Mouse (Mus musculus) lung, embryonic 14.5 days (tissue): ENCODE data around the gene Spindoc. TPM values are rescaled to one million over a fixed set of nuclear protein-coding genes. Genes with fewer than 3 reads are reported as not detected.
A peak's percentile ranks its signal among the peaks of the same experiment; 100 is the strongest.

Experiments
- ATAC-seq: fragments of 200-750 bp; cut with Nextera tagmentation; 2 replicates; pipeline ENCODE4 v1.8.0; 2017; ENCODE audit warnings: mild to moderate bottlenecking, moderate TSS enrichment, moderate library complexity; ENCODE audit not compliant: insufficient read depth
- DNase-seq: peaks from one replicate; pipeline ENCODE4 v3.0.0-alpha.2; 2015
- H3K27ac ChIP-seq: fragments of 300-500 bp; sonication (generic); 2 replicates; pipeline ENCODE4 v1.5.1; 2014; ENCODE audit warnings: low read depth, mild to moderate bottlenecking, moderate library complexity
- H3K27me3 ChIP-seq: fragments of 300-500 bp; sonication (generic); 2 replicates; pipeline ENCODE4 v1.6.1; 2014; ENCODE audit warnings: low read length, control low read depth; ENCODE audit not compliant: insufficient read depth
- H3K36me3 ChIP-seq: fragments of 300-500 bp; sonication (generic); 2 replicates; pipeline ENCODE4 v1.6.1; 2014; ENCODE audit warnings: control low read depth; ENCODE audit not compliant: insufficient read depth
- H3K4me1 ChIP-seq: fragments of 300-500 bp; sonication (generic); 2 replicates; pipeline ENCODE4 v1.6.1; 2014; ENCODE audit warnings: antibody characterized with exemption, control low read depth; ENCODE audit not compliant: insufficient read depth
- H3K4me2 ChIP-seq: fragments of 300-500 bp; sonication (generic); 2 replicates; pipeline ENCODE4 v1.6.1; 2014; ENCODE audit warnings: mild to moderate bottlenecking
- H3K4me3 ChIP-seq: fragments of 300-500 bp; sonication (generic); 2 replicates; pipeline ENCODE4 v1.5.1; 2014; ENCODE audit warnings: low read depth, low read length
- H3K9ac ChIP-seq: fragments of 300-500 bp; sonication (generic); 2 replicates; pipeline ENCODE4 v1.6.1; 2014
- H3K9me3 ChIP-seq: fragments of 300-500 bp; sonication (generic); 2 replicates; pipeline ENCODE4 v1.6.1; 2016; ENCODE audit warnings: low read depth, low read length, control low read depth
- CTCF ChIP-seq: IDR thresholded peaks from 2 replicates; pipeline ENCODE4 v1.5.1; 2016; ENCODE audit warnings: antibody characterized with exemption, low read depth
- WGBS: fragments of 180-500 bp; shearing (Covaris S2); extraction: QIAGEN DNeasy Blood & Tissue Kit; methylation state at CpG from one replicate; pipeline ENCODE4 v1.1.7; 2014; 5-methylcytosine and 5-hydroxymethylcytosine counted together
- polyA plus RNA-seq: library from polyadenylated mRNA; unstranded; fragments of >200 nt; fragmentation: Nextera tagmentation; extraction: Ambion mirVana; gene quantifications from 2 replicates; pipeline ENCODE4 v1.2.1, GENCODE M21; 2014

The Spindoc gene
- polyA plus RNA-seq, 1 experiment from 2014 or later: 26.8 TPM

- TF ChIP-seq CTCF: no peak
- Histone ChIP-seq H3K27me3 (no peaks in the 10 kb centered on the region), H3K27ac (no peak overlapping the region), H3K4me3 (no peak overlapping the region), H3K9ac (no peak overlapping the region), H3K4me1 (no peaks in the 10 kb centered on the region), H3K9me3 (no peaks in the 10 kb centered on the region), H3K4me2 (no peak overlapping the region), H3K36me3 (peaks cover 1% of the 10 kb centered on the region; the same call in 1 of the 2 replicates)
- no peak for ATAC-seq
- no peak for DNase-seq
- 86% methylated on average over 3 of the region's 3 CpGs for WGBS
These were observed 61.4 kb downstream of the Spindoc start for GRCm38 (mm10) chr19:7321391-7321790.

GRCm38 (mm10) chr19:7320181-7320580 lies 62.6 kb downstream of the Spindoc start:
- Histone ChIP-seq H3K36me3 (no peaks in the 10 kb centered on the region), H3K9ac (no peak overlapping the region), H3K27ac (no peak overlapping the region), H3K4me2 (no peak overlapping the region), H3K4me3 (no peak overlapping the region), H3K27me3 (no peaks in the 10 kb centered on the region), H3K4me1 (no peaks in the 10 kb centered on the region), H3K9me3 (no peaks in the 10 kb centered on the region)
- DNase-seq (no peak), ATAC-seq (no peak)
- TF ChIP-seq CTCF: no peak
- 51% methylated on average over 2 of the region's 2 CpGs for WGBS

- no peaks in the 10 kb centered on the region for H3K4me1 ChIP-seq
- 86% methylated on average over 4 of the region's 4 CpGs for WGBS
- H3K9me3 ChIP-seq: no peaks in the 10 kb centered on the region
- no peak overlapping the region for H3K4me3 ChIP-seq
- H3K27ac ChIP-seq: no peak overlapping the region
- ATAC-seq (no peak), DNase-seq (no peak)
- H3K36me3 ChIP-seq: no peaks in the 10 kb centered on the region
- no peak for TF ChIP-seq CTCF
- H3K9ac ChIP-seq: no peak overlapping the region
- H3K27me3 ChIP-seq: no peaks in the 10 kb centered on the region
- H3K4me2 ChIP-seq: no peak overlapping the region
These were observed 65.1 kb downstream of the Spindoc start for GRCm38 (mm10) chr19:7317716-7318115.

- ATAC-seq (no peak), DNase-seq (no peak)
- Histone ChIP-seq H3K4me1 (0 out of 2 replicates have a peak, but pooled peaks cover under 1% of the 10 kb centered on the region), H3K27me3 (no peaks in the 10 kb centered on the region), H3K36me3 (no peaks in the 10 kb centered on the region), H3K9me3 (no peaks in the 10 kb centered on the region), H3K9ac (no peak overlapping the region), H3K4me3 (no peak overlapping the region), H3K27ac (no peak overlapping the region), H3K4me2 (no peak overlapping the region)
- WGBS: 69% methylated on average over 4 of the region's 4 CpGs
- no peak for TF ChIP-seq CTCF
These were observed 66.0 kb downstream of the Spindoc start for GRCm38 (mm10) chr19:7316822-7317221.

GRCm38 (mm10) chr19:7315587-7315984 lies 67.2 kb downstream of the Spindoc start:
- Histone ChIP-seq H3K4me1 (peaks cover 12% of the 10 kb centered on the region; the same call in 1 of the 2 replicates), H3K4me3 (no peak overlapping the region), H3K27ac (no peak overlapping the region), H3K9ac (no peak overlapping the region), H3K36me3 (no peaks in the 10 kb centered on the region), H3K27me3 (no peaks in the 10 kb centered on the region), H3K9me3 (no peaks in the 10 kb centered on the region), H3K4me2 (no peak overlapping the region)
- 89% methylated on average over 4 of the region's 4 CpGs for WGBS
- TF ChIP-seq CTCF: no peak
- DNase-seq (no peak), ATAC-seq (no peak)

GRCm38 (mm10) chr19:7314976-7315586 lies 67.7 kb downstream of the Spindoc start:
- peaks cover 18% of the 10 kb centered on the region; the same call in 1 of the 2 replicates for H3K4me1 ChIP-seq
- H3K4me2 ChIP-seq: no peak overlapping the region
- no peak overlapping the region for H3K27ac ChIP-seq
- DNase-seq (peak; percentile 72), ATAC-seq (0 out of 2 replicates have a peak, but pooled peaks have one; percentile 33)
- H3K4me3 ChIP-seq: no peak overlapping the region
- H3K36me3 ChIP-seq: no peaks in the 10 kb centered on the region
- H3K27me3 ChIP-seq: no peaks in the 10 kb centered on the region
- H3K9me3 ChIP-seq: no peaks in the 10 kb centered on the region
- 55% methylated on average over 8 of the region's 8 CpGs for WGBS
- H3K9ac ChIP-seq: no peak overlapping the region
- TF ChIP-seq CTCF: no peak

GRCm38 (mm10) chr19:7313660-7314059 lies 69.1 kb downstream of the Spindoc start:
- Histone ChIP-seq H3K9ac (no peak overlapping the region), H3K4me2 (no peak overlapping the region), H3K4me3 (no peak overlapping the region), H3K27ac (no peak overlapping the region), H3K4me1 (peaks cover 21% of the 10 kb centered on the region; the same call in 1 of the 2 replicates), H3K9me3 (no peaks in the 10 kb centered on the region), H3K27me3 (no peaks in the 10 kb centered on the region), H3K36me3 (no peaks in the 10 kb centered on the region)
- 78% methylated on average over 2 of the region's 2 CpGs for WGBS
- ATAC-seq: no peak
- TF ChIP-seq CTCF: no peak
- no peak for DNase-seq
